Mouse (Mus musculus) c-Kit-negative CD71-positive TER-119-positive erythroid progenitor cells, embryonic 14.5 days (primary cell): ENCODE results near the gene Rbfox3.

Experiments used
- DNase-seq: peaks from one replicate; pipeline ENCODE4 v3.0.0-alpha.2; 2013; ENCODE audit warnings: low read depth, low spot score

The Rbfox3 gene

GRCm38 (mm10) chr11:118728797-118729196 is 182.6 kb downstream of the Rbfox3 start:
- DNase-seq: no peak

- no peak for DNase-seq
Observed at GRCm38 (mm10) chr11:118728083-118728551, 183.3 kb downstream of the Rbfox3 start.

- DNase-seq: no peak
Observed at GRCm38 (mm10) chr11:118726430-118726829, 185.0 kb downstream of the Rbfox3 start.

DNA sequence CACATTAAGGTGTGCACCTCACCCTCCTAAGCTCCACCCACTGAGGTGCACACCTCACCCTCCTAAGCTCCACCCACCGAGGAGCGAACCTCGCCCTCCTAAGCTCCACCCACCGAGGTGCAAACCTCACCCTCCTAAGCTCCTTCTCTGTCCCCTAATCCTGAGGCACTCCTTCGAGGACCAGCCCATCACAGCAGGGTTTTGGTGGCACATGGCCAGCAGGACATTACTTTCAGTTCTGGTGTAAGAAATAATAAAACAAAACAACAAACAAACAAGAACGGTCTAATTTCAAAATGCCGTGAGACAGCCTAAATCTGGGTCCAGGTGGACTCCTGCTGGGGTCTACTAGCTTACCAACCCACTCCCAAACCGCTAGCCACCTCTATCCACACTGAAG is 187.0 kb downstream of the Rbfox3 start:
- DNase-seq: no peak

DNA sequence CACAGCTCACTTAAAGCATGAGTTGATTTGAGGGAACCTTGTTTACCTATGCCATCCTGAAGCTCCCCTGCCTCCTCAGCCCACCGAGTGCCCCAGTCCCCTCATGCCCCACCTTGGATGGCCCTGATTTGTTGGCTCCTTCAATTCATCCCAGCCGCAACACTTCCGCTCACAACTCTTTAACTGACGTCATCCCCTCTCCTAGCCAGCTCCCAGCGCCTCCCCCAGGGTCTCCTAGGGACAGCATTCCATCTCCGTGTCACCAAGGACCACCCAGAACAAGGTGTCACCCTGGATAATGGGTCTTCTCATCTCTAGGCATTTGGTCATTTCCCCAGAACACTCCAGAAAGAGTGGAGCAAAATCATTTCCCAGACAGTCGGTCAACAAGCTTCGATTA is 188.2 kb downstream of the Rbfox3 start:
- DNase-seq: no peak

DNA sequence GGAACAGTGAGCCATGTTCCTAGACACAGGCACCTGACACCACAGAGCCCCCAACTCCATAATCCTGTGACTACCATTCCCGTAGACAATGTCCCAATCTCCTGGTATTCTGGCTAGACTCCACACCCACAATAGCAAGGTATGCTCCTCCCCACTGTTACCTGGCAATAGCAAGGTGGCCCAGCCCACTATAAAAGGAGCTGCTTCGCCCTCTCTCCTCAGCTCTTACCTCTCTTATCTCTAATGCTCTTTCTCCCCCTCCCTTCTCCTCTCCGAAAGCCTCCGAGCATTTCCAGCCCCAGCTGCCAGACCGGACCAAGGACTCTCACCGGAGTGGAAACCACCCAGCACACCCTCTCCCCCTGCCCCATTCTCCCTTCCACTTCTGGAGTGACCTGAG is 189.5 kb downstream of the Rbfox3 start:
- no peak for DNase-seq

- no peak for DNase-seq
Observed at GRCm38 (mm10) chr11:118714601-118715524, 196.5 kb downstream of the Rbfox3 start.

- no peak for DNase-seq
Observed at GRCm38 (mm10) chr11:118712761-118713160, 198.6 kb downstream of the Rbfox3 start.

GRCm38 (mm10) chr11:118712058-118712457 is 199.3 kb downstream of the Rbfox3 start:
- no peak for DNase-seq

- no peak for DNase-seq
Observed at GRCm38 (mm10) chr11:118710035-118710434, 201.4 kb downstream of the Rbfox3 start.

DNA sequence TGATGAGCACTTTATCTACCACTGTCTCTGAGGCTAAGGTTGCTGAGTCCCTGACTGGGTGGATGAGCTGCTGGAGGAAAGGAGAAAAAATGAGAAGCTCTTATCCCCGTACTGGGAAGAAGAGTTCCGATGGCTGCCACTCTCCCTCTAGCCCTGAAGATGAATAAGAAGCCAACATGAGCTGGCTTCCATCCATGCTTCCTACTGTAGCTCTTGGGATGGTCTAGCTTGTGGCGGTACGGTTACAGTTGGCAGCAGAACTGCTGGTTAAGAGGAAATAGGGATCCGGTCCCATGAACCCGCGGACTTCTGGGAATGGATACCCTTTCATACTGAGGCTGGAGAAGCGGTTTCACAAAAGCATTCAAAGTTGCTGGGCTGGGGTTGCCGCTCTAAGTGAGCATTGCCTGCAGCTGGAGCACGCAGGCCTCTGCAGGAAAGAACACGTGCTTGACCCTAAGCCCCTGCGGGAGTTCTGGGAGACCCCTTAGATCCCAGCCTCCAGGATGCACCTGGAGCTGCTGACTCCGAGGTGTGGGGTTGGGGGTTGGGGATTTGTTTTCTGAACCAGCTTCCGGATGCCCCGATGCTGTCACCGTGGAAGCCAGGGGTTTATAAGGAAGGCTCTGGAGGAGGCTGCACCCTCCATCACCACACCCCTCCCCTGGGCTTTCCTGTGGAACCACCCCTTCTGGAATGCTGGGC is 215.0 kb downstream of the Rbfox3 start:
- DNase-seq: no peak

GRCm38 (mm10) chr11:118693276-118693675 is 218.1 kb downstream of the Rbfox3 start:
- DNase-seq: no peak

GRCm38 (mm10) chr11:118690262-118690661 is 221.1 kb downstream of the Rbfox3 start:
- DNase-seq: no peak

DNA sequence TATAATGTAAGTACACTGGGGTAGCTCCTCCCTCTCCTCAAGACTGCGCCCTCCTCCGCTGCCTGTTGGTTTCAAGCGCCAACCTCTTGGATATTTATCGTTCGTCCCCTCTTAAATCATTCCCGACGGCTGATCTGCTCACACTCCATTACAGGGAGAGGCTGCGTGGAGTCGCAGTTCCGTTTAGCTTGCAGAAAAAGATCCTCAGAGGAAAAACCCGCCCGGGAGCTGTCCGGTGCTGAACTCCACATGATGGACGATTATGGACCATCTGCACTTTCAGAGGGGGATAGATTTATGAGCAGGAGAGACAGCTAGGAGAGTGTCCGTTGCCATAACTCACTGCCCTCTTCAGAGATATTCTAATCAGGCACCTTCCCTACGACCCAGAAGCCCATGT is 226.0 kb downstream of the Rbfox3 start:
- DNase-seq: no peak

- DNase-seq: no peak
Observed at GRCm38 (mm10) chr11:118684665-118685064, 226.7 kb downstream of the Rbfox3 start.

DNA sequence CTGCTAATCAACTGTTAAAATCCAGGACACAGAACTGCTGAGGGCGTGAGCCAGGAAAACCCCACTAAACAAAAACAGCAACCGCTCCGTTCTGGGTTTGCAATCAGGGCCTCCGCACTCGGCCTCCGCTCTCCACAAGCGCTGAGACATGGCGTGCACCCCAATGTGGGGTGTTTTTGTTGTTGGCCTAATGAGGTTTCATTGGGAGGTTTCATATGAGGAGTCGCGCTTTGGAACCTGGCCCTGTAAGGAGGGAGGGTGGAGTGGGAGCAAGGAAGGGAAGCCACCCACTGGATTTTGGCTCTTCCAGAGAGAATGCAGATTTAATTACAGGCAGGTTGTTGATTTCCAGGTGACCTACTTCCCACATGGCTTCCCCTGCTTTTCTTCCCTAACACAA is 230.7 kb downstream of the Rbfox3 start:
- DNase-seq: no peak

GRCm38 (mm10) chr11:118679736-118680410 is 231.5 kb downstream of the Rbfox3 start:
- DNase-seq: no peak

- no peak for DNase-seq
Observed at GRCm38 (mm10) chr11:118678515-118679104, 232.8 kb downstream of the Rbfox3 start.

GRCm38 (mm10) chr11:118677277-118677676 is 234.1 kb downstream of the Rbfox3 start:
- no peak for DNase-seq

DNA sequence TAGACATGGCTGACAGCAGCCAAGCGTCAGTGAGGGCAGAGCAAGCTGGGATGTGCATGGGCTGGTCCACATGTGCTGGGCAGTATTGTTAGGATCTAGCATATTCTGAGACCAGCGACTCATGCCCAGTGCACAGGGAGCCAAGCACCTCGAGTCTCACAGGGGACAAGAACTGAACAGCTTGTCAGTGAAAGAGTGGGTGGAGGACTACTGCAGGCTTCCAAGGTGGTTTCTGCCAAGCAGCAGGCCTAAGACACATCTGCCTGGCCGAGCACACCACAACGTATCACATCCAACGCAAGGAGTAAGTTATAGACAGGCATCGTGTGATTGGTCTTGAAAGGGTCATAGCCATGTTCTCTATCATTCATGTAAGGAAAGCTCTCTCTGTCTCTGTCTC is 235.0 kb downstream of the Rbfox3 start:
- no peak for DNase-seq

DNA sequence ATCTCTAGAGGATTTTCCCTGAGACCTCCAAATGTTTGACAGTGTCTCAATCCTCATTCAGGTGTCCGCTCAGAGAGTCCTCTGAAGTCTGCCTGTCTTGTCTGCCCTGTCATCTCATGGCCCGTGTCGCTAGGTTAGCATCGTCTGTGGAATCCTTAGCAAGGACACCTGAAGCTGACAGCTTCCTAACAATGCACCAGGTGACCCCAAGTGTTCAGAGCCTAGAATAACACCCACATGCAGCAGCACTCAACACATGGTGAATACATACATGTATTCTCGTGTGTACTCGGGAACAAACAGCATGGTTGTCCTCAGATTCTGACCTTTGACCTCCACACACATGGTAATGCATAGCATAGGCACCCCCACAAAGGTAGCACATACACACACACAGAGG is 239.4 kb downstream of the Rbfox3 start:
- no peak for DNase-seq

DNA sequence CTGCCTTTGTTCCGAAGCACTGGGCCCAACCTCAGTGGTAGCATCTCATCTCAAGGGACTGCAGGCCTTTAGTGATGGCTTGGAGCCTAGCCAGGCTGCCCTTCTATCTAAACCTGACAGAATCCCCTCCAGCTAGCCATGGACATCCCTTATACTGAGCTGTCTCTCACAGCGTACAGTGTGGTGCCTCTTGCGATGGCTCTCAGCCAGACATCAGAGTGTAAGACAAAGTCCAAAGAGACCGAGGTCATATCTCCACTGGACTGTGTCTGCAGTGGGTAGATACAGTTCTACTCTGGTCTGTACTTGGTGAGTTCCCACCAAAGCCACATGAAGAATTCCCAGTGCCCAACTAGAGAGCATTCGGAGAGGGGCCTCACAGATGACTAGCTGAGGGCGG is 240.2 kb downstream of the Rbfox3 start:
- DNase-seq: no peak
